Mouse (Mus musculus) monocyte, adult 5-6 weeks (primary cell): ENCODE data around the gene H2-M10.2. TPM values are rescaled to one million over a fixed set of nuclear protein-coding genes. Genes with fewer than 3 reads are reported as not detected.

ENCODE experiments used
- ATAC-seq: fragments of 153-309, 156-312 bp; replicated peaks from 2 replicates; pipeline ENCODE4 v1.8.0; 2017; ENCODE audit warnings: mild to moderate bottlenecking; ENCODE audit not compliant: low TSS enrichment, insufficient number of reproducible peaks, severe bottlenecking, poor library complexity, low FRiP score
- total RNA-seq: library from RNA; stranded (forward); fragments of 200-1000, 200-491, 200-594 nt; gene quantifications from 3 replicates; pipeline ENCODE4 v1.2.3, GENCODE M21; 2017

H2-M10.2 gene
- not detected in 3 replicates for total RNA-seq

- no peak for ATAC-seq
Observed at GRCm38 (mm10) chr17:36286390-36286789, at the start of gene H2-M10.2. H2-M10.2 (minus strand) TSS chr17:36286490.

GRCm38 (mm10) chr17:36326055-36326454 is 39.8 kb upstream of the H2-M10.2 start, which contains the start of gene H2-M10.1:
H2-M10.1 (minus strand) TSS chr17:36326155.
- ATAC-seq = no peak

- no peak for ATAC-seq
Observed at GRCm38 (mm10) chr17:36315689-36316253, 29.5 kb upstream of the H2-M10.2 start.

GRCm38 (mm10) chr17:36315041-36315688 is 28.9 kb upstream of the H2-M10.2 start:
- ATAC-seq = peak; percentile 83

- no peak for ATAC-seq
Observed at GRCm38 (mm10) chr17:36314511-36314910, 28.2 kb upstream of the H2-M10.2 start.

GRCm38 (mm10) chr17:36309293-36309692 is 23.0 kb upstream of the H2-M10.2 start:
- no peak for ATAC-seq

- ATAC-seq = peak; percentile 61; the same call in 1 of the 2 replicates
Observed at GRCm38 (mm10) chr17:36308855-36309254, 22.6 kb upstream of the H2-M10.2 start.

- ATAC-seq = no peak
Observed at GRCm38 (mm10) chr17:36281521-36282245, 4.6 kb downstream of the H2-M10.2 start.

- no peak for ATAC-seq
Observed at GRCm38 (mm10) chr17:36274776-36275175, 11.5 kb downstream of the H2-M10.2 start.

- ATAC-seq = no peak
Observed at GRCm38 (mm10) chr17:36273796-36274195, 12.5 kb downstream of the H2-M10.2 start.

- ATAC-seq = no peak
Observed at GRCm38 (mm10) chr17:36272643-36273366, 13.5 kb downstream of the H2-M10.2 start.

- peak; percentile 67 for ATAC-seq
Observed at GRCm38 (mm10) chr17:36271586-36272256, 14.6 kb downstream of the H2-M10.2 start, which contains the start of gene Trim39. Trim39 (minus strand) TSS chr17:36272247.

- peak; percentile 52 for ATAC-seq
Observed at GRCm38 (mm10) chr17:36270956-36271585, 15.2 kb downstream of the H2-M10.2 start.

- ATAC-seq = peak; percentile 60
Observed at GRCm38 (mm10) chr17:36265834-36266233, 20.5 kb downstream of the H2-M10.2 start.

GRCm38 (mm10) chr17:36264273-36264925 is 21.9 kb downstream of the H2-M10.2 start:
- ATAC-seq = no peak

GRCm38 (mm10) chr17:36261511-36262166 is 24.7 kb downstream of the H2-M10.2 start:
- peak; percentile 72 for ATAC-seq

- ATAC-seq = no peak
Observed at GRCm38 (mm10) chr17:36257969-36258368, 28.3 kb downstream of the H2-M10.2 start, which contains the start of gene Rpp21. Rpp21 (minus strand) TSS chr17:36258069.
